Mouse (Mus musculus) gastrocnemius, postnatal 14 days (tissue): ENCODE measurements around the gene Prrt1. TPM values are rescaled to one million over a fixed set of nuclear protein-coding genes. Genes with fewer than 3 reads are reported as not detected.

Experiments used
- DNase-seq: peaks from one replicate; pipeline ENCODE4 v3.0.0; 2021; ENCODE audit warnings: mixed read lengths
- intact Hi-C: fragments of 180-260 bp; cut with DNase I; formaldehyde crosslinking; loops from one replicate; pipeline ENCODE4 v1.15.1; 2025; ENCODE audit warnings: low total_unique reads
- total RNA-seq, 2 experiments: library from RNA; stranded (reverse); gene quantifications; 2 replicates each; pipeline ENCODE4 v1.2.3; 2021

The Prrt1 gene
- total RNA-seq, 2 experiments from 2014 or later, result 0.27 to 0.47 TPM

- intact Hi-C loops, result no loop called here
- no peak for DNase-seq
Measured at GRCm38 (mm10) chr17:34596098-34596497, 33.2 kb upstream of the Prrt1 start.

GRCm38 (mm10) chr17:34597566-34598095, 31.7 kb upstream of the Prrt1 start, which contains the start of gene Ager:
Ager (plus strand) TSS chr17:34597862.
- no peak for DNase-seq
- intact Hi-C loops, result no loop called here

- intact Hi-C loops, result no loop called here
Measured at GRCm38 (mm10) chr17:34599891-34600290, 29.4 kb upstream of the Prrt1 start.

GRCm38 (mm10) chr17:34601796-34602195, 27.5 kb upstream of the Prrt1 start:
- no peak for DNase-seq
- intact Hi-C loops, result no loop called here

More at GRCm38 (mm10) chr17:34599891-34600290, 29.4 kb upstream of the Prrt1 start:
- no peak for DNase-seq

GRCm38 (mm10) chr17:34603375-34604060, 25.8 kb upstream of the Prrt1 start, which contains the start of gene Rnf5:
Rnf5 (minus strand) TSS chr17:34603690.
- intact Hi-C loops, result no loop called here

GRCm38 (mm10) chr17:34604061-34604508, 25.2 kb upstream of the Prrt1 start, which contains the start of gene Agpat1:
Agpat1 (plus strand) TSS chr17:34604262.
- intact Hi-C loops, result no loop called here
- peak; percentile 99 for DNase-seq

More at GRCm38 (mm10) chr17:34603375-34604060, 25.8 kb upstream of the Prrt1 start, which contains the start of gene Rnf5:
- DNase-seq, result peak; percentile 97

GRCm38 (mm10) chr17:34604511-34605237, 24.7 kb upstream of the Prrt1 start:
- peak; percentile 42 for DNase-seq
- intact Hi-C loops, result no loop called here

GRCm38 (mm10) chr17:34605609-34606008, 23.7 kb upstream of the Prrt1 start:
- peak; percentile 98 for DNase-seq
- intact Hi-C loops, result no loop called here

- peak; percentile 40 for DNase-seq
- intact Hi-C loops, result no loop called here
Measured at GRCm38 (mm10) chr17:34606186-34607039, 22.9 kb upstream of the Prrt1 start.

- intact Hi-C loops, result no loop called here
- no peak for DNase-seq
Measured at GRCm38 (mm10) chr17:34607997-34608396, 21.3 kb upstream of the Prrt1 start.

GRCm38 (mm10) chr17:34611050-34611449, 18.3 kb upstream of the Prrt1 start:
- intact Hi-C loops, result loop anchor here (10.0 kb wide), 1 partner anchor 166 kb away; no protein-coding TSS in a partner anchor
- no peak for DNase-seq

- DNase-seq, result no peak
- intact Hi-C loops, result loop anchor here (10.0 kb wide), 1 partner anchor 168 kb away; no protein-coding TSS in a partner anchor
Measured at GRCm38 (mm10) chr17:34613054-34613645, 16.2 kb upstream of the Prrt1 start.

- no peak for DNase-seq
Measured at GRCm38 (mm10) chr17:34613830-34614229, 15.5 kb upstream of the Prrt1 start.

GRCm38 (mm10) chr17:34615871-34616270, 13.5 kb upstream of the Prrt1 start, which contains the start of gene Egfl8:
Egfl8 (minus strand) TSS chr17:34615971.
- no peak for DNase-seq
- intact Hi-C loops, result loop anchor here (5.0 to 10.0 kb wide), 2 partner anchors 44 to 171 kb away; no protein-coding TSS in a partner anchor

More at GRCm38 (mm10) chr17:34613830-34614229, 15.5 kb upstream of the Prrt1 start:
- intact Hi-C loops, result loop anchor here (10.0 kb wide), 1 partner anchor 169 kb away; no protein-coding TSS in a partner anchor

GRCm38 (mm10) chr17:34618999-34619398, 10.3 kb upstream of the Prrt1 start:
- intact Hi-C loops, result loop anchor here (5.0 to 10.0 kb wide), 2 partner anchors 47 to 174 kb away; no protein-coding TSS in a partner anchor
- no peak for DNase-seq

GRCm38 (mm10) chr17:34621006-34621405, 8.3 kb upstream of the Prrt1 start:
- intact Hi-C loops, result no loop called here
- DNase-seq, result no peak

- DNase-seq, result no peak
- intact Hi-C loops, result no loop called here
Measured at GRCm38 (mm10) chr17:34623161-34623560, 6.2 kb upstream of the Prrt1 start.

- no peak for DNase-seq
- intact Hi-C loops, result no loop called here
Measured at GRCm38 (mm10) chr17:34624981-34625380, 4.4 kb upstream of the Prrt1 start.
